Mouse (Mus musculus): ENCODE measurements at regions not wholly inside any gene's neighbourhood (a gene's known extent, or its start where the extent isn't known, plus 50 kb on each side); places are given as distances from the start of the nearest gene placed in this dataset.

GRCm38 (mm10) chr6:25278509-25278908, 322.4 kb upstream of the Tmem229a start:
- TF ChIP-seq CTCF (IDR thresholded peaks at IDR 0.05; ENCODE audit: low read depth), result no peak
- TF ChIP-seq EP300 (optimal IDR thresholded peaks at IDR 0.05), result no peak
